Mouse (Mus musculus): Measurements from ENCODE around the gene Adk.
"Not testable (repeated sequence)": the region's sequence is repeated elsewhere in the genome, so short reads cannot be mapped to it uniquely, and the experiment has no call there.

Gene Adk

GRCm38 (mm10) chr14:21433415-21433814 lies 381.0 kb downstream of the Adk start:
- DNase-seq (ENCODE audit: low read depth, low spot score) = no peak

- no peak for DNase-seq (ENCODE audit: low read depth, low spot score)
These were observed 381.6 kb downstream of the Adk start for GRCm38 (mm10) chr14:21433995-21434394.

GRCm38 (mm10) chr14:21434686-21435085 lies 382.3 kb downstream of the Adk start:
- no peak for DNase-seq (ENCODE audit: low read depth, low spot score)

GRCm38 (mm10) chr14:21439785-21440184 lies 387.4 kb downstream of the Adk start:
- DNase-seq (ENCODE audit: low read depth, low spot score) = peak; percentile 21

GRCm38 (mm10) chr14:21440526-21440925 lies 388.2 kb downstream of the Adk start:
- DNase-seq (ENCODE audit: low read depth, low spot score) = no peak

GRCm38 (mm10) chr14:21441772-21442533 lies 389.6 kb downstream of the Adk start:
- DNase-seq (ENCODE audit: low read depth, low spot score) = peak; percentile 24

GRCm38 (mm10) chr14:21452581-21452980 lies 400.2 kb downstream of the Adk start:
- no peak for DNase-seq (ENCODE audit: low read depth, low spot score)

GRCm38 (mm10) chr14:21453896-21454295 lies 401.5 kb downstream of the Adk start:
- DNase-seq (ENCODE audit: low read depth, low spot score) = no peak

GRCm38 (mm10) chr14:21455654-21456350 lies 403.4 kb downstream of the Adk start:
- no peak for DNase-seq (ENCODE audit: low read depth, low spot score)

GRCm38 (mm10) chr14:21456526-21456925 lies 404.2 kb downstream of the Adk start:
- DNase-seq (ENCODE audit: low read depth, low spot score) = no peak

- no peak for DNase-seq (ENCODE audit: low read depth, low spot score)
These were observed 405.5 kb downstream of the Adk start for GRCm38 (mm10) chr14:21457876-21458275.

- no peak for DNase-seq (ENCODE audit: low read depth, low spot score)
These were observed 406.3 kb downstream of the Adk start for GRCm38 (mm10) chr14:21458696-21459095.

GRCm38 (mm10) chr14:21459163-21459562 lies 406.8 kb downstream of the Adk start:
- DNase-seq (ENCODE audit: low read depth, low spot score) = no peak

GRCm38 (mm10) chr14:21462398-21462797 lies 410.0 kb downstream of the Adk start:
- no peak for DNase-seq (ENCODE audit: low read depth, low spot score)

GRCm38 (mm10) chr14:21463117-21463712 lies 410.8 kb downstream of the Adk start:
- no peak for DNase-seq (ENCODE audit: low read depth, low spot score)

- DNase-seq (ENCODE audit: low read depth, low spot score) = no peak
These were observed 418.0 kb downstream of the Adk start for GRCm38 (mm10) chr14:21470386-21470785.

- DNase-seq (ENCODE audit: low read depth, low spot score) = no peak
These were observed 419.6 kb downstream of the Adk start for GRCm38 (mm10) chr14:21471975-21472374.

- DNase-seq (ENCODE audit: low read depth, low spot score) = not testable (repeated sequence)
These were observed 422.3 kb downstream of the Adk start for GRCm38 (mm10) chr14:21474593-21475132.

GRCm38 (mm10) chr14:21477181-21477580 lies 424.8 kb downstream of the Adk start:
- DNase-seq (ENCODE audit: low read depth, low spot score) = no peak

GRCm38 (mm10) chr14:21479566-21479965 lies 427.2 kb downstream of the Adk start:
- no peak for DNase-seq (ENCODE audit: low read depth, low spot score)

GRCm38 (mm10) chr14:21480191-21480590 lies 427.8 kb downstream of the Adk start:
- DNase-seq (ENCODE audit: low read depth, low spot score) = no peak

GRCm38 (mm10) chr14:21481231-21481630 lies 428.9 kb downstream of the Adk start, which contains the start of gene Kat6b:
TSS of gene Kat6b (plus strand) at chr14:21481434.
- DNase-seq (ENCODE audit: low read depth, low spot score) = no peak

All from skeletal muscle tissue, adult 2 months (tissue).